Mouse (Mus musculus): Measurements from ENCODE around the gene Gm28043.
A peak's percentile ranks its signal among the peaks of the same experiment; 100 is the strongest.

- TF ChIP-seq CTCF (IDR thresholded peaks at IDR 0.05) (no peak), POLR2A (IDR thresholded peaks at IDR 0.05; ENCODE audit: insufficient read depth, low read depth, low read length) (peak; percentile 56), EP300 (IDR thresholded peaks at IDR 0.05; ENCODE audit: insufficient read depth, low read depth, low read length) (0 out of 2 replicates have a peak, but pooled peaks have one; percentile 32)
Observed at GRCm38 (mm10) chr17:29716732-29717445, 102.2 kb downstream of the Gm28043 start, which contains the start of gene Ccdc167.
